Mouse (Mus musculus): ENCODE results near the gene Stra8.

DNA sequence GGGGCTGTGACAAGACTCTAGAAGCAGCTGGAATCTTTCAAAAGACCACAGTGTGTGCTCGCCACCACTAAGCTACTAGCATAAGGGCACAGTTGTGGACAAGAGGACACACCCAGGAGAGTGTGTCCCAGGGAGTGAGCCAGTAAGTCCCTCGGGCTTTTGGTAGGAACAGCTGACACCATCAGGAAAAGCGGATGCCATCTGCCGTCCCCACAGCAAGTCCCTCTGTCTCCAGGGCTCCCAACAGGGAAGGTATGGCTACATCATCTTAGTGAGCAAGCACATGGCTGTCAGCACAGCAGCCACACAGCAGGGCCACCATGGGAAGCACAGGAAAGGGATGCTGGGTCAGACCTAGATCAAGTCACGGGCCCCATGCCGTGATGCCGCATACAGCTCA lies 24.4 kb upstream of the Stra8 start:
- TF ChIP-seq CTCF (IDR thresholded peaks at IDR 0.05; ENCODE audit: extremely low read depth, insufficient read length, insufficient replicate concordance, low read depth, low read length) (no peak), POLR2A (IDR thresholded peaks at IDR 0.05; ENCODE audit: low read depth, low read length) (no peak)

Data from small intestine, adult 2 months (tissue).